Mouse (Mus musculus) hindbrain, embryonic 11.5 days (tissue): ENCODE measurements around the gene Sgip1. TPM values are rescaled to one million over a fixed set of nuclear protein-coding genes. Genes with fewer than 3 reads are reported as not detected.

ENCODE experiments used
- ATAC-seq: fragments of 200-750 bp; cut with Nextera tagmentation; 2 replicates; pipeline ENCODE4 v1.8.0; 2017; ENCODE audit warnings: mild to moderate bottlenecking, moderate TSS enrichment, moderate library complexity; ENCODE audit not compliant: low FRiP score
- DNase-seq: peaks from one replicate; pipeline ENCODE4 v3.0.0-alpha.2; 2015; ENCODE audit warnings: low spot score
- H3K27ac ChIP-seq: fragments of 300-500 bp; sonication (generic); 2 replicates; pipeline ENCODE4 v1.5.1; 2014; ENCODE audit warnings: mild to moderate bottlenecking, low read depth, low read length
- H3K27me3 ChIP-seq: fragments of 300-500 bp; sonication (generic); 2 replicates; pipeline ENCODE4 v1.6.1; 2014; ENCODE audit warnings: mild to moderate bottlenecking, low read length, moderate library complexity, mixed read lengths; ENCODE audit not compliant: control insufficient read depth, insufficient read depth
- H3K36me3 ChIP-seq: fragments of 300-500 bp; sonication (generic); 2 replicates; pipeline ENCODE4 v1.6.1; 2014; ENCODE audit warnings: mild to moderate bottlenecking, low read length, moderate library complexity, mixed read lengths; ENCODE audit not compliant: control insufficient read depth, insufficient read depth
- H3K4me1 ChIP-seq: fragments of 300-500 bp; sonication (generic); replicated peaks from 2 replicates; pipeline ENCODE4 v1.6.1; 2014; ENCODE audit warnings: low read length, mixed read lengths; ENCODE audit not compliant: control insufficient read depth, insufficient read depth
- H3K4me2 ChIP-seq: fragments of 300-500 bp; sonication (generic); replicated peaks from 2 replicates; pipeline ENCODE4 v1.6.1; 2014; ENCODE audit warnings: mild to moderate bottlenecking, low read depth, low read length
- H3K4me3 ChIP-seq: fragments of 300-500 bp; sonication (generic); 2 replicates; pipeline ENCODE4 v1.5.1; 2014; ENCODE audit warnings: low read depth, low read length
- H3K9ac ChIP-seq: fragments of 300-500 bp; sonication (generic); 2 replicates; pipeline ENCODE4 v1.6.1; 2014; ENCODE audit warnings: low read depth, low read length
- H3K9me3 ChIP-seq: fragments of 300-500 bp; sonication (generic); 2 replicates; pipeline ENCODE4 v1.6.1; 2016; ENCODE audit warnings: low read length; ENCODE audit not compliant: control insufficient read depth
- WGBS: fragments of 180-500 bp; shearing (Covaris S2); extraction: QIAGEN DNeasy Blood & Tissue Kit; methylation state at CpG from one replicate; pipeline ENCODE4 v1.1.7; 2014; 5-methylcytosine and 5-hydroxymethylcytosine counted together
- polyA plus RNA-seq: library from polyadenylated mRNA; unstranded; fragments of >200 nt; fragmentation: Nextera tagmentation; extraction: Ambion mirVana; gene quantifications from 2 replicates; pipeline ENCODE4 v1.2.1, GENCODE M21; 2014

Gene Sgip1
- polyA plus RNA-seq, 1 experiment from 2014 or later, result 22.9 TPM

DNA sequence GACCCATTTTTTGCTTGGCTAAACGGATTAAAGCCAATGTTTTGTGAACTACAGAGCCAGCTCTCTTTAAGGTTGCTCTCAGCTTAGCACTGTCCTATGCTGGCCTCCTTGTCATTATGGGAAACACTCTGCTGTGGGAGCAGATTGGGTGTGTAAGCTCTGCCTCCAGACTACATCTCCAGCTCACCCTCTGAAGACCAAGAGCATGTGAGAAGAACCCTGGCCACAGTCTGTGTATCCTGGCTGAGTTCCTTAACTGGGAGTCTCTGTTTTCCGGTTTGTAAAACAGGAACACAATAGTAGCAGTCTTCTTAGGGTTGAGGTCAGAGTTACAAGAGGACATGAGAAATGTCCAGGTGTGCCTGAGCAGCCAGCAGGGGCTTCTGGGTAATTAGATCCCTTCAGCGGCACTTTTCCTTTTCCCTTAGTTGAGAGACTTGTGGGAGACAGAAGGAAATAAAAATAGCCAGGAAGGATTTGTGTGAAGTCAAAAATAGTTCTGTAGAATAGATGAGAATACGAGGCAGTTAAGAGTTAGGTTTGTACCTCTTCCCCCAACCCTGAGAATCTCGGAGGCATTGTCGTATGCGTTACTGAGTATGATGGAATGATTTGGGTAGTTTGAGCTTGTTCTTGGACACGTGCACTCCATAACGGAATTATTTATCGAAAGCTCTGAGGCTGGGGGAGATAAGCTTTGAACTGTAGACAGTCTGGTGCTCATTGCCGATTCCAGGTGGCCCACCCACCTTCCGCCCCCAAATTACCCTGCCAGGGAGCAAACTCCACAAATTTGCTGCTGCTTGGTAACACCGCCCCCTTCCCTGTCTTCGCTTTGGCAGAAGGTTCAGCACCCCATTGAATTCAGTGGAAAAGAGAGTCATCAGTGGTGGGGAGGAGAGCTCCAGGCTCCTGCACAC, 146.9 kb downstream of the Sgip1 start:
- Histone ChIP-seq H3K4me3 (no peak overlapping the region), H3K27ac (no peak overlapping the region), H3K9me3 (no peaks in the 10 kb centered on the region), H3K27me3 (no peaks in the 10 kb centered on the region), H3K9ac (no peak overlapping the region), H3K4me1 (no peaks in the 10 kb centered on the region), H3K36me3 (no peaks in the 10 kb centered on the region), H3K4me2 (no peak overlapping the region)
- WGBS, result 89% methylated on average over 14 of the region's 14 CpGs
- ATAC-seq, result no peak
- DNase-seq, result no peak

DNA sequence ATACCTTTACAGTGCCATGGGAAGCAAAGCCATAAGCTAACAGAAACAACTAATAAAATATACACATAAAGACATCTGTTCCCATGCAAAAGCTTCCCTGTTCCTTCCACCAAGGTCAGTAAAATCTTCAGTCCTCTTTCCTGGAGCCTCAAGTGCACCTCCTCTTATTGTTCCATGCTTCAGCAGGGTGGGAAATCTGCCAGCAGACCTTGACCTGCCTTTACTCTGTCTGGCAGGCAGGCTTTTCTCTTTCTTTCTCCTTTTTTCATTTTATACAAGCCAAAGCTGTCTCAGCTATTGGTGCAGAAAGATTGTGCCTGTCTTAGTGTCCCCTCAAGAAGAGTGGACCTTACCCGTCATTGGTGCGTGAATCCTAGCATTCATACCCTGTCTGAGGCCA, 154.8 kb downstream of the Sgip1 start:
- ATAC-seq, result no peak
- Histone ChIP-seq H3K4me2 (no peak overlapping the region), H3K27me3 (no peaks in the 10 kb centered on the region), H3K36me3 (no peaks in the 10 kb centered on the region), H3K9me3 (0 out of 2 replicates have a peak, but pooled peaks cover 4% of the 10 kb centered on the region), H3K4me1 (no peaks in the 10 kb centered on the region), H3K4me3 (no peak overlapping the region), H3K27ac (no peak overlapping the region), H3K9ac (no peak overlapping the region)
- whole genome bisulfite sequencing, result 93% methylated on average over 2 of the region's 2 CpGs
- no peak for DNase-seq

DNA sequence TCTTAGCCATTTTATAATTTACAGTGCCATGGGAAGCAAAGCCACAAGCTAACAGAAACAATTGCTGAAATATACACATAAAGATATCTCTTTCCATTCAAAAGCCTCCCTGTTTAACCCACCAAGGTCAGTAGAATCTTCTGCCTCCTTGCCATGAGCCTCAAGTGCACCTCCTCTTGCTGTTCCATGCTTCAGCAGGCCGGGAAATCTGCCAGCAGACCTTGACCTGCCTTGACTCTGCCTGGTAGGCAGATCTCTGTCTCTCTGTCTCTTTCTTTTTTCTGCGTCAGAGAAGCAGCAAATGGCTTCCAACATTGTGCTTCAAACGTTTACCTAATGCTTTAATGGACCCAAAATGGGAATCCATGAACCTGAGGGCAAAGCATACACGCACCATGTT, 157.9 kb downstream of the Sgip1 start:
- H3K9ac ChIP-seq, result no peak overlapping the region
- no peaks in the 10 kb centered on the region for H3K36me3 ChIP-seq
- DNase-seq (no peak), ATAC-seq (no peak)
- H3K4me1 ChIP-seq, result no peaks in the 10 kb centered on the region
- 0 out of 2 replicates have a peak, but pooled peaks cover 4% of the 10 kb centered on the region for H3K9me3 ChIP-seq
- H3K4me2 ChIP-seq, result no peak overlapping the region
- H3K4me3 ChIP-seq, result no peak overlapping the region
- H3K27ac ChIP-seq, result no peak overlapping the region
- H3K27me3 ChIP-seq, result no peaks in the 10 kb centered on the region
- WGBS, result 89% methylated on average over 4 of the region's 4 CpGs

DNA sequence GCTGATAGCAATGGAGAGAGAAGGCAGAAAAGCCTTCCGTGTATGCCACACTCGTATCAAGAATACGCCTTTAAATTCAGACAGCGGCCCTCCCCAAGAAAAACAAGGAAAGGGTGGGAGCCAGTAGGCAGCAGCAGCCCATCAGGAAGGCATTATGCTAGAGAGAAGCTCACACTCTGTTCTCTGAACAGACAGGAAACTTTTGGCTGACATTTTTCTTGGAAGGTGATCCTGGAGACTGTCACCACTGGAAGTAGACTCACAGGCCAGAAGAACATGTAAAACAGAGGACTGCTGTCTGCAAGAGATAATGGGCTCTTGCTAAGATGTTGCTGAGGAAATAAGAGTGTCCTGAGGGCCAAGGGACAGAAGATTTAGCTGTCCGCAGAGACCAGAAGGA, 158.6 kb downstream of the Sgip1 start:
- Histone ChIP-seq H3K27me3 (no peaks in the 10 kb centered on the region), H3K27ac (no peak overlapping the region), H3K4me2 (no peak overlapping the region), H3K36me3 (no peaks in the 10 kb centered on the region), H3K9ac (no peak overlapping the region), H3K9me3 (0 out of 2 replicates have a peak, but pooled peaks cover 4% of the 10 kb centered on the region), H3K4me3 (no peak overlapping the region), H3K4me1 (no peaks in the 10 kb centered on the region)
- WGBS, result 89% methylated on average over 5 of the region's 5 CpGs
- DNase-seq (no peak), ATAC-seq (no peak)

DNA sequence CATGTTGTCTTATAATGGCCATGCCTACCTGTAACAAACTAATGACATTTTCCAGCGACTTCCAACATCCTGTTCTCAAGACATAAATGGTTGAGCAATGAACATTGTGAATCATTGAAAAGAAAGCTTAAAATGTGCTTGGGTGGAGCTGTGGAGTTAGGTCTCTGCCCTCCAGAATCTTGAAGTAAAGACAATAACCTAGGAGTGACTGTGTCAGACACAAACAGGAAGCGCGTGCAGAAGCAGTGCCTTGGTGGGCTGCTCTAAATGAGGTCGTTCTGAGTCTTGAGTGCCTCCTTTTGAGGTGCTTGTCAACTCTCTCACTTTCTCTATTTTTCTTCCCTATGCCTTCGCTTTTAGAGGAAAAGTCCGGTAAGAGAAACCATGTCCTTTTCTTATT, 159.1 kb downstream of the Sgip1 start:
- H3K9ac ChIP-seq, result no peak overlapping the region
- DNase-seq (no peak), ATAC-seq (no peak)
- H3K4me1 ChIP-seq, result no peaks in the 10 kb centered on the region
- no peak overlapping the region for H3K4me3 ChIP-seq
- 89% methylated on average over 6 of the region's 6 CpGs for WGBS
- H3K27ac ChIP-seq, result no peak overlapping the region
- H3K9me3 ChIP-seq, result 0 out of 2 replicates have a peak, but pooled peaks cover 4% of the 10 kb centered on the region
- no peaks in the 10 kb centered on the region for H3K36me3 ChIP-seq
- H3K27me3 ChIP-seq, result no peaks in the 10 kb centered on the region
- H3K4me2 ChIP-seq, result no peak overlapping the region

DNA sequence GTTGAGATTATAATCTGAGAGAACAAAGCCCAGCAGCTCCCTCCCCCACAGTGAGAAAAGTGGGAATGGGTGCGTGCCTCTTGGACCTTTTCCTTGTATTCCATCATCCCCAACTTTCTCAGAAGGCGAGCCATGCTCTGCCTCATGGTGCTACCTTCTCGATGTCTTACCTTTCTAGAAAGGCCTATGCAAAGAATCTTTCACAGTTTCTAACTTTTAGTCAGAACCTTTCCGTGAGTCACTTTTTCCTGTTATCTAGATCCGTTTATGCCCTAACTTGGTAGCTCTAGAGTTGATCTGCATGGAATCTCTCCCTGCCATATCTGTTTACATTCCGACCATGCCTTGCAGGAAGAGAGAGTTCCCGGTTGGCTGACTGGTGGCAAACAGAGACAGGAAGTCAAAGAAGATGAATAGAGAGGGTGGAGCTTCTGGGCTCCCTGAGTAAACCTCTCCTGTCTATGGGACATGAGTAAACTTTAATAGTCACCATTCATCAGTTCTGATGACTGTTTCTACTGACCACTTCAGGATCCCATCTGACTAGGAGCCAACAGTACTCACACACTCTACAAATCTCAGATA, 166.8 kb downstream of the Sgip1 start:
- Histone ChIP-seq H3K9me3 (no peaks in the 10 kb centered on the region), H3K4me2 (no peak overlapping the region), H3K36me3 (no peaks in the 10 kb centered on the region), H3K27me3 (no peaks in the 10 kb centered on the region), H3K4me1 (no peaks in the 10 kb centered on the region), H3K9ac (no peak overlapping the region), H3K27ac (no peak overlapping the region), H3K4me3 (no peak overlapping the region)
- ATAC-seq (no peak), DNase-seq (no peak)
- WGBS, result 84% methylated on average over 7 of the region's 7 CpGs

DNA sequence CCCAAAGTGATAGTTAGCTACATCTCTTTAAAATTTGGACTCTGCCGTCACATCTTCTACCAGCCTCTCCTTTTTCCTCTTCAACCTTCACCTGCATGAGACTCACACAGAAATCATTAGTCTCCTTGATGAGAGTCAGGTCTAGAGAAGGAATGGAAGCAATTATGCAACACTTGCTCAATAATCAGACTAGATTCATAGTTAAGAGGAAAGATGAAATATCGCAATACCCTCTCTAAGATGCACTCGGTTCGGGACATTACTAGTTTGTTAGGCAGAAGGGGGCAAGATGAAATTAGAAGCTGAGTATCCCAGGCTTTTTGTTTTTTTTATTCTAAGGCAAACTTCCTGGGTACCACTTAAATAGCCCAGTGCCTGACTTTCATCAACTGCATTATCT, 169.1 kb downstream of the Sgip1 start:
- H3K36me3 ChIP-seq, result no peaks in the 10 kb centered on the region
- no peaks in the 10 kb centered on the region for H3K4me1 ChIP-seq
- 93% methylated on average over 4 of the region's 4 CpGs for WGBS
- H3K27me3 ChIP-seq, result no peaks in the 10 kb centered on the region
- no peak overlapping the region for H3K27ac ChIP-seq
- no peak overlapping the region for H3K9ac ChIP-seq
- no peak overlapping the region for H3K4me2 ChIP-seq
- DNase-seq, result no peak
- ATAC-seq, result no peak
- no peak overlapping the region for H3K4me3 ChIP-seq
- H3K9me3 ChIP-seq, result no peaks in the 10 kb centered on the region

DNA sequence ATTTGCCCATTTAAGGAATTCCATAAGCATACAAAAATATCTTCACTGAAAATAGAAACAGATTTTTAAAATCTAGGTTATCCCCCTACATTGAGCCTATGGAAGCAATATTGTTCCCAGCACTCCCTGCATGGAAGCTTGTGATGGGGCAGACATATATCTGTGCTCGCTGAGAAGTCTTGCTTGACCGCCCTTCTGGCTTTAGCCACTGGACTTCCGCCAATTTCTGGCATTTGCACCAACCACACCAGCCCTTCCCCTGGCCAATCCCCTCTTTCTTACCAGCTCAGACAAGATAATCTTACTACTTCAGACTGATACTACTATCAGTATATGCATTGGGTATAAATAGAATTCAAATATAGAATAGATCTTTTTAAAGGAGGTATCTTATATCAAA, 172.1 kb downstream of the Sgip1 start:
- Histone ChIP-seq H3K27ac (no peak overlapping the region), H3K4me1 (no peaks in the 10 kb centered on the region), H3K36me3 (no peaks in the 10 kb centered on the region), H3K4me2 (no peak overlapping the region), H3K27me3 (no peaks in the 10 kb centered on the region), H3K9me3 (no peaks in the 10 kb centered on the region), H3K4me3 (no peak overlapping the region), H3K9ac (no peak overlapping the region)
- DNase-seq (no peak), ATAC-seq (no peak)
- 86% methylated on average over 3 of the region's 3 CpGs for WGBS
